Mouse (Mus musculus) T-helper 17 cell (primary cell): ENCODE measurements around the gene Col23a1.

Experiments
- in situ Hi-C, 2 experiments: fragments of 300-600 bp; cut with MboI, MseI; formaldehyde crosslinking; loops; 1 replicate in 1 of 2; 2 replicates in 1 of 2; pipeline ENCODE4 v1.15.1; 2025; ENCODE audit warnings: high pct_unique_total_duplicates in 2 of 2

The Col23a1 gene

GRCm38 (mm10) chr11:51523625-51524024 is 233.9 kb downstream of the Col23a1 start:
- in situ Hi-C loops = loop anchor here in 1 of 2 experiments (25.0 kb wide), 1 partner anchor 1886 kb away; no protein-coding TSS in a partner anchor

- in situ Hi-C loops = loop anchor here in 1 of 2 experiments (5.0 kb wide), 2 partner anchors 94 to 234 kb away; no protein-coding TSS in a partner anchor
These were observed 237.0 kb downstream of the Col23a1 start for GRCm38 (mm10) chr11:51526631-51527161.

- in situ Hi-C loops = loop anchor here in 1 of 2 experiments (10.0 kb wide), 1 partner anchor 588 kb away; the partner anchor contains the start of gene 4933414I15Rik
These were observed 243.4 kb downstream of the Col23a1 start for GRCm38 (mm10) chr11:51533128-51533533.

- in situ Hi-C loops = loop anchor here in 1 of 2 experiments (10.0 kb wide), 1 partner anchor 590 kb away; the partner anchor contains the start of gene 4933414I15Rik
These were observed 244.6 kb downstream of the Col23a1 start for GRCm38 (mm10) chr11:51534314-51534713.

- in situ Hi-C loops = loop anchor here in 1 of 2 experiments (5.0 to 10.0 kb wide), 2 partner anchors 246 to 594 kb away; partner anchors contain the start of gene 4933414I15Rik
These were observed 248.7 kb downstream of the Col23a1 start for GRCm38 (mm10) chr11:51538388-51538787.

- in situ Hi-C loops = loop anchor here in 1 of 2 experiments (5.0 to 10.0 kb wide), 2 partner anchors 247 to 594 kb away; partner anchors contain the start of gene 4933414I15Rik
These were observed 249.4 kb downstream of the Col23a1 start for GRCm38 (mm10) chr11:51538919-51539758.

GRCm38 (mm10) chr11:51539759-51540282 is 250.1 kb downstream of the Col23a1 start:
- in situ Hi-C loops = loop anchor here in 1 of 2 experiments (5.0 to 10.0 kb wide), 2 partner anchors 248 to 595 kb away; partner anchors contain the start of gene 4933414I15Rik

- in situ Hi-C loops = no loop called here
These were observed 252.7 kb downstream of the Col23a1 start for GRCm38 (mm10) chr11:51542424-51542823.

GRCm38 (mm10) chr11:51543487-51544050 is 253.8 kb downstream of the Col23a1 start:
- in situ Hi-C loops = no loop called here

GRCm38 (mm10) chr11:51544413-51544812 is 254.7 kb downstream of the Col23a1 start:
- in situ Hi-C loops = no loop called here

- in situ Hi-C loops = no loop called here
These were observed 256.1 kb downstream of the Col23a1 start for GRCm38 (mm10) chr11:51545811-51546210.

- in situ Hi-C loops = no loop called here
These were observed 261.5 kb downstream of the Col23a1 start for GRCm38 (mm10) chr11:51551253-51551652.

GRCm38 (mm10) chr11:51552091-51552490 is 262.4 kb downstream of the Col23a1 start:
- in situ Hi-C loops = no loop called here

- in situ Hi-C loops = no loop called here
These were observed 264.9 kb downstream of the Col23a1 start for GRCm38 (mm10) chr11:51554590-51554989.

- in situ Hi-C loops = no loop called here
These were observed 265.3 kb downstream of the Col23a1 start for GRCm38 (mm10) chr11:51555066-51555465.

- in situ Hi-C loops = no loop called here
These were observed 273.6 kb downstream of the Col23a1 start for GRCm38 (mm10) chr11:51563276-51563675.

- in situ Hi-C loops = no loop called here
These were observed 275.3 kb downstream of the Col23a1 start for GRCm38 (mm10) chr11:51565062-51565461.

GRCm38 (mm10) chr11:51565951-51566350 is 276.2 kb downstream of the Col23a1 start:
- in situ Hi-C loops = no loop called here

- in situ Hi-C loops = no loop called here
These were observed 279.1 kb downstream of the Col23a1 start for GRCm38 (mm10) chr11:51568801-51569200.

GRCm38 (mm10) chr11:51576454-51576853 is 286.7 kb downstream of the Col23a1 start:
- in situ Hi-C loops = no loop called here

- in situ Hi-C loops = no loop called here
These were observed 287.9 kb downstream of the Col23a1 start for GRCm38 (mm10) chr11:51577587-51577986.

GRCm38 (mm10) chr11:51579024-51579423 is 289.3 kb downstream of the Col23a1 start:
- in situ Hi-C loops = no loop called here
